Mouse (Mus musculus) kidney, postnatal 4 days (tissue): ENCODE measurements at regions not wholly inside any gene's neighbourhood (a gene's known extent, or its start where the extent isn't known, plus 50 kb on each side); places are given as distances from the start of the nearest gene placed in this dataset.

Experiments used
- DNase-seq, 2 experiments: peaks; one replicate each; pipeline ENCODE4 v3.0.0; 2021; ENCODE audit warnings: mixed read lengths in 2 of 2

- DNase-seq, result no peak
These were observed 354.2 kb upstream of the Col3a1 start for GRCm38 (mm10) chr1:44957125-44957524.

GRCm38 (mm10) chr1:44987171-44987570 is 324.2 kb upstream of the Col3a1 start:
- DNase-seq, result peak; percentile 4 to 14

- DNase-seq, result no peak
These were observed 290.8 kb upstream of the Col3a1 start for GRCm38 (mm10) chr1:45020516-45020915.

GRCm38 (mm10) chr1:45021234-45021633 is 290.1 kb upstream of the Col3a1 start:
- peak in 1 of 2 experiments; percentile 6 for DNase-seq

- DNase-seq, result peak; percentile 76 to 81
These were observed 289.0 kb upstream of the Col3a1 start for GRCm38 (mm10) chr1:45022146-45022841.

- DNase-seq, result no peak
These were observed 288.0 kb upstream of the Col3a1 start for GRCm38 (mm10) chr1:45023336-45023735.

GRCm38 (mm10) chr1:45031436-45032027 is 279.8 kb upstream of the Col3a1 start:
- no peak for DNase-seq

- no peak for DNase-seq
These were observed 278.0 kb upstream of the Col3a1 start for GRCm38 (mm10) chr1:45033343-45033742.

- DNase-seq, result no peak
These were observed 270.0 kb upstream of the Col3a1 start for GRCm38 (mm10) chr1:45041328-45041727.

- no peak for DNase-seq
These were observed 269.5 kb upstream of the Col3a1 start for GRCm38 (mm10) chr1:45041815-45042214.

- DNase-seq, result peak in 1 of 2 experiments; percentile 8
These were observed 268.0 kb upstream of the Col3a1 start for GRCm38 (mm10) chr1:45043245-45043926.

- peak; percentile 61 to 70 for DNase-seq
These were observed 220.3 kb upstream of the Col3a1 start for GRCm38 (mm10) chr1:45090841-45091535.

GRCm38 (mm10) chr1:45100966-45101365 is 210.4 kb upstream of the Col3a1 start:
- DNase-seq, result no peak

- DNase-seq, result no peak
These were observed 194.8 kb upstream of the Col3a1 start for GRCm38 (mm10) chr1:45116409-45117144.

- no peak for DNase-seq
These were observed 176.1 kb upstream of the Col3a1 start for GRCm38 (mm10) chr1:45135152-45135714.

GRCm38 (mm10) chr1:45147019-45147418 is 164.3 kb upstream of the Col3a1 start:
- DNase-seq, result no peak

GRCm38 (mm10) chr1:45181632-45182031 is 129.7 kb upstream of the Col3a1 start:
- no peak for DNase-seq

- DNase-seq, result no peak
These were observed 126.0 kb upstream of the Col3a1 start for GRCm38 (mm10) chr1:45185341-45185740.

GRCm38 (mm10) chr1:45207926-45208325 is 103.4 kb upstream of the Col3a1 start:
- no peak for DNase-seq

- no peak for DNase-seq
These were observed 95.1 kb upstream of the Col3a1 start for GRCm38 (mm10) chr1:45216272-45216671.
